Mouse (Mus musculus): ENCODE results near the gene Aldh1a3.

DNA sequence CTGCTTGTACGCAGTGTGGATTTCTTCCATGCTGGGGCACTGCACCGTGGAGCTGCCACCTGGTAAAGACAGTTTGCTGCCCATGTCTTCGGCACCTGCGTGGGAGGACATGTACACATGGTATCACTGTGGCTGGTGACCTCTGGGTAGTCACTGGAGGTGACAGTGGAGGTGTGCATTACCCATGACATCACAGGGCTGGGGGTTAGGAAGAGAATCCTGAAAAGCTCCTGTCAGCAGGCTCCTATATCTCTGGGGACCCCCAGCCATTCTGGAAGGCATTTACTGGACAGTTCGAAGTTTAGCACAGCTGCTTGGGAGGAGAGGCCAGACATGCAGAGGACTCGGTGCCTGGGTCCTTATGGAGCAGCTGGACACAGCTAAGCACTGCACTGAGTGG lies 84.5 kb downstream of the Aldh1a3 start:
- TF ChIP-seq POLR2A (IDR thresholded peaks at IDR 0.05; ENCODE audit: low read depth, low read length) (no peak), CTCF (conservative IDR thresholded peaks at IDR 0.05; ENCODE audit: insufficient read depth, insufficient read length, low read depth, low read length) (no peak)

Measured in kidney, adult 2 months (tissue).